Mouse (Mus musculus) adrenal gland, adult 2 months (tissue): ENCODE data around the gene Il18. TPM values are rescaled to one million over a fixed set of nuclear protein-coding genes. Genes with fewer than 3 reads are reported as not detected.

Source experiments
- DNase-seq: peaks from one replicate; pipeline ENCODE4 v3.0.0; 2021
- long read RNA-seq: library from polyadenylated mRNA; stranded (forward); transcript quantifications from one replicate; pipeline ENCODE4 v2.0.0, GENCODE M21; 2021
- polyA plus RNA-seq: library from polyadenylated mRNA; depleted of rRNA; stranded (reverse); fragments of >200 nt; gene quantifications from 2 replicates; pipeline ENCODE4 v1.2.3, GENCODE M21; 2012; rRNA removed
- total RNA-seq, 2 experiments: library from RNA; stranded (reverse); gene quantifications; 2 replicates each; pipeline ENCODE4 v1.2.3; 2021

The Il18 gene
- 1 to 10 TPM; 6.1 to 6.7 TPM for total RNA-seq
- 1.6 and 2.1 TPM in 2 replicates for polyA plus RNA-seq
- long read RNA-seq, partial matches to known transcripts = 0 of 3 reads
- long read RNA-seq, other reads (novel, unspliced or antisense) = 3 of 3 reads

- DNase-seq = peak; percentile 51
Measured at GRCm38 (mm10) chr9:50554241-50555093, at the start of gene Il18. Gene Il18, plus strand, starts transcription at chr9:50554827.

GRCm38 (mm10) chr9:50505405-50505804 is 49.2 kb upstream of the Il18 start:
- DNase-seq = peak; percentile 18

- peak; percentile 30 for DNase-seq
Measured at GRCm38 (mm10) chr9:50507570-50507969, 47.1 kb upstream of the Il18 start.

- no peak for DNase-seq
Measured at GRCm38 (mm10) chr9:50515462-50515861, 39.2 kb upstream of the Il18 start.

GRCm38 (mm10) chr9:50518781-50519180 is 35.8 kb upstream of the Il18 start:
- DNase-seq = no peak

- no peak for DNase-seq
Measured at GRCm38 (mm10) chr9:50520748-50521147, 33.9 kb upstream of the Il18 start.

- no peak for DNase-seq
Measured at GRCm38 (mm10) chr9:50521562-50521961, 33.1 kb upstream of the Il18 start.

- no peak for DNase-seq
Measured at GRCm38 (mm10) chr9:50522574-50522973, 32.1 kb upstream of the Il18 start.

GRCm38 (mm10) chr9:50524936-50525335 is 29.7 kb upstream of the Il18 start:
- DNase-seq = peak; percentile 43

GRCm38 (mm10) chr9:50525585-50525984 is 29.0 kb upstream of the Il18 start:
- no peak for DNase-seq

- no peak for DNase-seq
Measured at GRCm38 (mm10) chr9:50527860-50528259, 26.8 kb upstream of the Il18 start.

GRCm38 (mm10) chr9:50528293-50528892 is 26.2 kb upstream of the Il18 start, which contains the start of gene Pts:
Gene Pts, minus strand, starts transcription at chr9:50528724.
- peak; percentile 98 for DNase-seq

GRCm38 (mm10) chr9:50530890-50531289 is 23.7 kb upstream of the Il18 start:
- DNase-seq = no peak

- no peak for DNase-seq
Measured at GRCm38 (mm10) chr9:50533328-50533727, 21.3 kb upstream of the Il18 start.

GRCm38 (mm10) chr9:50533791-50534190 is 20.8 kb upstream of the Il18 start:
- no peak for DNase-seq

- no peak for DNase-seq
Measured at GRCm38 (mm10) chr9:50535930-50536329, 18.7 kb upstream of the Il18 start.

GRCm38 (mm10) chr9:50536603-50537135 is 18.0 kb upstream of the Il18 start:
- DNase-seq = no peak

GRCm38 (mm10) chr9:50537295-50537694 is 17.3 kb upstream of the Il18 start:
- no peak for DNase-seq

GRCm38 (mm10) chr9:50540170-50540569 is 14.5 kb upstream of the Il18 start:
- DNase-seq = no peak

- no peak for DNase-seq
Measured at GRCm38 (mm10) chr9:50542401-50542800, 12.2 kb upstream of the Il18 start.

- DNase-seq = no peak
Measured at GRCm38 (mm10) chr9:50547859-50548478, 6.7 kb upstream of the Il18 start.

GRCm38 (mm10) chr9:50548936-50549335 is 5.7 kb upstream of the Il18 start:
- no peak for DNase-seq
